Mouse (Mus musculus) testis, adult 2 months (tissue): ENCODE results near the gene Phactr4. TPM values are rescaled to one million over a fixed set of nuclear protein-coding genes. Genes with fewer than 3 reads are reported as not detected.
"Not testable (repeated sequence)": the region's sequence is repeated elsewhere in the genome, so short reads cannot be mapped to it uniquely, and the experiment has no call there.

Experiments
- H3K27ac ChIP-seq: fragments of 200-500 bp; 2 replicates; pipeline ENCODE4 v1.5.1; 2012; ENCODE audit warnings: low read depth, low read length; ENCODE audit not compliant: control insufficient read depth, insufficient read depth
- H3K27me3 ChIP-seq: fragments of 200-500 bp; 2 replicates; pipeline ENCODE4 v1.6.1; 2012; ENCODE audit warnings: mild to moderate bottlenecking, low read length, moderate library complexity; ENCODE audit not compliant: control insufficient read depth, insufficient read depth
- H3K36me3 ChIP-seq: fragments of 200-500 bp; 2 replicates; pipeline ENCODE4 v1.6.1; 2012; ENCODE audit warnings: mild to moderate bottlenecking, low read length; ENCODE audit not compliant: control insufficient read depth, insufficient read depth
- H3K4me1 ChIP-seq: fragments of 200-500 bp; 2 replicates; pipeline ENCODE4 v1.6.1; 2012; ENCODE audit warnings: low read length; ENCODE audit not compliant: control insufficient read depth, insufficient read depth
- H3K4me3 ChIP-seq: fragments of 200-500 bp; 2 replicates; pipeline ENCODE4 v1.5.1; 2012; ENCODE audit warnings: low read depth, mild to moderate bottlenecking, low read length, moderate library complexity, mixed read lengths; ENCODE audit not compliant: control insufficient read depth
- CTCF ChIP-seq: fragments of 200-500 bp; IDR thresholded peaks from 2 replicates; pipeline ENCODE4 v1.5.1; 2012; ENCODE audit warnings: low read depth, mild to moderate bottlenecking, inconsistent platforms, low read length, moderate library complexity; ENCODE audit not compliant: control insufficient read depth, insufficient read depth, insufficient replicate concordance
- POLR2A ChIP-seq: fragments of 200-500 bp; IDR thresholded peaks from 2 replicates; pipeline ENCODE4 v1.6.1; 2012; ENCODE audit warnings: low read depth, mild to moderate bottlenecking, inconsistent platforms, low read length, moderate library complexity; ENCODE audit not compliant: control insufficient read depth
- polyA plus RNA-seq: library from polyadenylated mRNA; depleted of rRNA; stranded (reverse); fragments of >200 nt; gene quantifications from 2 replicates; pipeline ENCODE4 v1.2.3, GENCODE M21; 2012

Phactr4 gene
- polyA plus RNA-seq, 1 experiment = 8.5 TPM

- TF ChIP-seq POLR2A (no peak), CTCF (no peak)
- Histone ChIP-seq H3K27me3 (no peaks in the 10 kb centered on the region), H3K4me3 (no peak overlapping the region), H3K4me1 (peaks cover 2% of the 10 kb centered on the region; the same call in 1 of the 2 replicates), H3K36me3 (no peaks in the 10 kb centered on the region), H3K27ac (no peak overlapping the region)
These were observed 5.8 kb upstream of the Phactr4 start for GRCm38 (mm10) chr4:132428022-132428542.

- Histone ChIP-seq H3K36me3 (no peaks in the 10 kb centered on the region), H3K27me3 (no peaks in the 10 kb centered on the region), H3K4me1 (no peaks in the 10 kb centered on the region), H3K27ac (no peak overlapping the region), H3K4me3 (no peak overlapping the region)
- TF ChIP-seq POLR2A (no peak), CTCF (no peak)
These were observed 5.2 kb upstream of the Phactr4 start for GRCm38 (mm10) chr4:132427493-132427892.

GRCm38 (mm10) chr4:132426021-132426420, 3.7 kb upstream of the Phactr4 start:
- TF ChIP-seq CTCF (no peak), POLR2A (no peak)
- H3K27me3 ChIP-seq = no peaks in the 10 kb centered on the region
- no peaks in the 10 kb centered on the region for H3K4me1 ChIP-seq
- H3K4me3 ChIP-seq = no peak overlapping the region
- H3K36me3 ChIP-seq = no peaks in the 10 kb centered on the region
- H3K27ac ChIP-seq = no peak overlapping the region

GRCm38 (mm10) chr4:132424765-132425164, 2.5 kb upstream of the Phactr4 start:
- H3K27me3 ChIP-seq = no peaks in the 10 kb centered on the region
- H3K27ac ChIP-seq = no peak overlapping the region
- TF ChIP-seq POLR2A (no peak), CTCF (no peak)
- no peak overlapping the region for H3K4me3 ChIP-seq
- H3K4me1 ChIP-seq = no peaks in the 10 kb centered on the region
- H3K36me3 ChIP-seq = no peaks in the 10 kb centered on the region

GRCm38 (mm10) chr4:132421556-132421922, 750 bp downstream of the Phactr4 start:
- no peak for TF ChIP-seq CTCF
- H3K27ac ChIP-seq = peak overlapping the region; percentile 99
- peak overlapping the region; percentile 97 for H3K4me3 ChIP-seq
- no peaks in the 10 kb centered on the region for H3K27me3 ChIP-seq
- H3K36me3 ChIP-seq = no peaks in the 10 kb centered on the region
- no peaks in the 10 kb centered on the region; the same call in 1 of the 2 replicates for H3K4me1 ChIP-seq

- no peak overlapping the region for H3K27ac ChIP-seq
- H3K4me3 ChIP-seq = no peak overlapping the region; the same call in 1 of the 2 replicates
- H3K4me1 ChIP-seq = no peaks in the 10 kb centered on the region; the same call in 1 of the 2 replicates
- no peaks in the 10 kb centered on the region for H3K27me3 ChIP-seq
- no peaks in the 10 kb centered on the region for H3K36me3 ChIP-seq
- no peak for TF ChIP-seq CTCF
- TF ChIP-seq POLR2A = no peak
These were observed 1.8 kb downstream of the Phactr4 start for GRCm38 (mm10) chr4:132420471-132420870.

GRCm38 (mm10) chr4:132415966-132416365, 6.3 kb downstream of the Phactr4 start:
- H3K27ac ChIP-seq = no peak overlapping the region
- H3K36me3 ChIP-seq = no peaks in the 10 kb centered on the region
- no peaks in the 10 kb centered on the region for H3K27me3 ChIP-seq
- TF ChIP-seq POLR2A = no peak
- no peak for TF ChIP-seq CTCF
- H3K4me1 ChIP-seq = peaks cover 2% of the 10 kb centered on the region
- H3K4me3 ChIP-seq = no peak overlapping the region

- not testable (repeated sequence) for H3K36me3 ChIP-seq, H3K27me3 ChIP-seq, H3K4me1 ChIP-seq, H3K4me3 ChIP-seq, H3K27ac ChIP-seq
These were observed 9.0 kb downstream of the Phactr4 start for GRCm38 (mm10) chr4:132413257-132413656.
